In genomic region chr4:106564161-106564560, GRCm38 (mm10) we compare ENCODE assay signal across 19 mouse cellular contexts. TPM values are rescaled to one million over a fixed set of nuclear protein-coding genes. Genes with fewer than 3 reads are reported as not detected.
DNase-seq lines count a peak whose midpoint lies in the region; ATAC-seq lines count a peak whose summit lies in the region.
"Had no signal": no experiment of that assay in that cellular context is flagged by ENCODE, and none has a peak within 500 bp of the region (broad histone marks: within the 10 kb centered on the region; RNA-seq: fewer than 3 reads in every experiment).

No protein-coding gene starts in this region.

- H3K9me3 ChIP-seq in intestine, embryonic 15.5 days, result no peaks in the 10 kb centered on the region
- H3K9me3 ChIP-seq in intestine, embryonic 16.5 days (ENCODE audit: control insufficient read depth, low read length), result no peaks in the 10 kb centered on the region
- no peaks in the 10 kb centered on the region for H3K9me3 ChIP-seq in forebrain, embryonic 15.5 days
- H3K9me3 ChIP-seq in liver, embryonic 12.5 days (replicated peaks), result no peaks in the 10 kb centered on the region
- H3K9me3 ChIP-seq in midbrain, embryonic 16.5 days (replicated peaks; ENCODE audit: control insufficient read depth, low read length, poor library complexity, severe bottlenecking), result no peaks in the 10 kb centered on the region
- H3K9me3 ChIP-seq: embryonic facial prominence, embryonic 15.5 days; limb, embryonic 12.5 days had no signal

- no peak overlapping the region for H3K27ac ChIP-seq in intestine, embryonic 15.5 days
- H3K27ac ChIP-seq in intestine, embryonic 16.5 days (ENCODE audit: low read length), result no peak overlapping the region
- no peak overlapping the region for H3K27ac ChIP-seq in forebrain, embryonic 15.5 days (replicated peaks)
- H3K27ac ChIP-seq in liver, embryonic 12.5 days, result no peak overlapping the region
- H3K27ac ChIP-seq in midbrain, embryonic 16.5 days (ENCODE audit: low read length), result no peak overlapping the region
- H3K27ac ChIP-seq: embryonic facial prominence, embryonic 15.5 days; limb, embryonic 12.5 days had no signal

- 81% methylated on average over 11 of the region's 11 CpGs for WGBS in intestine, embryonic 15.5 days
- 84% methylated on average over 11 of the region's 11 CpGs for WGBS in intestine, embryonic 16.5 days
- 92% methylated on average over 11 of the region's 11 CpGs for WGBS in forebrain, embryonic 15.5 days
- WGBS in liver, embryonic 12.5 days (ENCODE audit: insufficient replicate concordance), result 85% methylated on average over 11 of the region's 11 CpGs
- WGBS in midbrain, embryonic 16.5 days, result 87% methylated on average over 11 of the region's 11 CpGs

- H3K4me1 ChIP-seq in intestine, embryonic 15.5 days (replicated peaks), result peaks cover 31% of the 10 kb centered on the region
- peaks cover 29% of the 10 kb centered on the region for H3K4me1 ChIP-seq in intestine, embryonic 16.5 days (ENCODE audit: control insufficient read depth, insufficient read depth, low read length)
- H3K4me1 ChIP-seq in forebrain, embryonic 15.5 days, result peaks cover 42% of the 10 kb centered on the region
- H3K4me1 ChIP-seq in liver, embryonic 12.5 days, result peaks cover 45% of the 10 kb centered on the region
- H3K4me1 ChIP-seq in midbrain, embryonic 16.5 days (ENCODE audit: control insufficient read depth, insufficient read depth, low read length), result peaks cover 37% of the 10 kb centered on the region

- H3K36me3 ChIP-seq in intestine, embryonic 15.5 days, result peaks cover 12% of the 10 kb centered on the region; the same call in 1 of the 2 replicates
- peaks cover 4% of the 10 kb centered on the region for H3K36me3 ChIP-seq in intestine, embryonic 16.5 days (ENCODE audit: control insufficient read depth, insufficient read depth, low read length)
- H3K36me3 ChIP-seq in forebrain, embryonic 15.5 days, result peaks cover 30% of the 10 kb centered on the region; the same call in 1 of the 2 replicates
- peaks cover 62% of the 10 kb centered on the region for H3K36me3 ChIP-seq in liver, embryonic 12.5 days
- H3K36me3 ChIP-seq in midbrain, embryonic 16.5 days (ENCODE audit: control insufficient read depth, insufficient read depth, low read length), result peaks cover 13% of the 10 kb centered on the region

- H3K4me3 ChIP-seq in intestine, embryonic 15.5 days (replicated peaks), result no peak overlapping the region
- H3K4me3 ChIP-seq in intestine, embryonic 16.5 days (ENCODE audit: low read length), result no peak overlapping the region
- H3K4me3 ChIP-seq in forebrain, embryonic 15.5 days, result no peak overlapping the region
- H3K4me3 ChIP-seq in liver, embryonic 12.5 days, result peak overlapping the region; percentile 83; the same call in 1 of the 2 replicates
- no peak overlapping the region for H3K4me3 ChIP-seq in midbrain, embryonic 16.5 days (ENCODE audit: low read depth, low read length)
- H3K4me3 ChIP-seq: embryonic facial prominence, embryonic 15.5 days; limb, embryonic 12.5 days had no signal

- DNase-seq in ovary, postnatal 36 days (ENCODE audit: low spot score), result no peak
- no peak for DNase-seq in left cerebral cortex, adult 9 months (ENCODE audit: low spot score in 2 of 2)
- no peak for DNase-seq in right cerebral cortex, postnatal 14 days
- DNase-seq: cerebellum, adult 11 months; kidney, postnatal 25 days; lung, postnatal 14 days; thymus, postnatal 4 days had no signal

- peak overlapping the region; percentile 93 for H3K4me2 ChIP-seq in intestine, embryonic 15.5 days (replicated peaks)
- H3K4me2 ChIP-seq in intestine, embryonic 16.5 days (ENCODE audit: low read depth, low read length), result no peak overlapping the region
- peak overlapping the region; percentile 87 for H3K4me2 ChIP-seq in forebrain, embryonic 15.5 days (replicated peaks)
- H3K4me2 ChIP-seq in liver, embryonic 12.5 days, result peak overlapping the region; percentile 99
- peak overlapping the region; percentile 98 for H3K4me2 ChIP-seq in midbrain, embryonic 16.5 days (ENCODE audit: low read length)
- H3K4me2 ChIP-seq: embryonic facial prominence, embryonic 15.5 days had no signal

- no peak overlapping the region for H3K9ac ChIP-seq in intestine, embryonic 15.5 days
- no peak overlapping the region for H3K9ac ChIP-seq in intestine, embryonic 16.5 days (ENCODE audit: low read depth, low read length)
- H3K9ac ChIP-seq in forebrain, embryonic 15.5 days (replicated peaks), result no peak overlapping the region
- H3K9ac ChIP-seq in liver, embryonic 12.5 days, result no peak overlapping the region
- peak overlapping the region; percentile 52 for H3K9ac ChIP-seq in midbrain, embryonic 16.5 days (ENCODE audit: low read depth, low read length)
- H3K9ac ChIP-seq: embryonic facial prominence, embryonic 15.5 days; limb, embryonic 12.5 days had no signal

- no peak for ATAC-seq in intestine, embryonic 15.5 days
- no peak for ATAC-seq in intestine, embryonic 16.5 days
- no peak for ATAC-seq in forebrain, embryonic 15.5 days (replicated peaks)
- ATAC-seq in liver, embryonic 12.5 days, result no peak
- no peak for ATAC-seq in midbrain, embryonic 16.5 days
- ATAC-seq: activated CD4-positive, CD25-positive, alpha-beta regulatory T cell, adult 4 months; CD4-positive, CD25-positive, alpha-beta regulatory T cell, adult 4 months had no signal

- H3K27me3 ChIP-seq in intestine, embryonic 15.5 days (replicated peaks), result no peaks in the 10 kb centered on the region
- H3K27me3 ChIP-seq in intestine, embryonic 16.5 days (replicated peaks; ENCODE audit: control insufficient read depth, insufficient read depth, low read length), result no peaks in the 10 kb centered on the region
- H3K27me3 ChIP-seq in forebrain, embryonic 15.5 days, result no peaks in the 10 kb centered on the region
- no peaks in the 10 kb centered on the region for H3K27me3 ChIP-seq in liver, embryonic 12.5 days (replicated peaks)
- no peaks in the 10 kb centered on the region for H3K27me3 ChIP-seq in midbrain, embryonic 16.5 days (ENCODE audit: control insufficient read depth, insufficient read depth, low read depth, low read length)
- H3K27me3 ChIP-seq: embryonic facial prominence, embryonic 15.5 days; limb, embryonic 12.5 days had no signal

RNA-seq across cellular contexts. Expression of gene Dhcr24, which starts 3.3 kb away (rescaled TPM):
- polyA plus RNA-seq in intestine, embryonic 15.5 days (2015; fragmentation: Nextera tagmentation; extraction: Ambion mirVana), result 8.0 and 9.1 TPM in 2 replicates
- 5.5 and 6.4 TPM in 2 replicates for polyA plus RNA-seq in intestine, embryonic 16.5 days (2015; fragmentation: Nextera tagmentation; extraction: Ambion mirVana)
- polyA plus RNA-seq in forebrain, embryonic 15.5 days (2015; fragmentation: Nextera tagmentation; extraction: Ambion mirVana), result 4.0 and 4.5 TPM in 2 replicates
- polyA plus RNA-seq in liver, embryonic 12.5 days (2016; fragmentation: Nextera tagmentation; extraction: Ambion mirVana), result 5.8 and 5.9 TPM in 2 replicates
- 3.8 and 4.7 TPM in 2 replicates for polyA plus RNA-seq in midbrain, embryonic 16.5 days (2015; fragmentation: Nextera tagmentation; extraction: Ambion mirVana)

RNA-seq across cellular contexts. Expression of gene Lexm, which starts 52.9 kb away (rescaled TPM):
- polyA plus RNA-seq in intestine, embryonic 15.5 days (2015; fragmentation: Nextera tagmentation; extraction: Ambion mirVana), result not detected in 2 replicates
- polyA plus RNA-seq in intestine, embryonic 16.5 days (2015; fragmentation: Nextera tagmentation; extraction: Ambion mirVana), result not detected in 2 replicates
- not detected in 2 replicates for polyA plus RNA-seq in forebrain, embryonic 15.5 days (2015; fragmentation: Nextera tagmentation; extraction: Ambion mirVana)
- 0.17 and 0.26 TPM in 2 replicates for polyA plus RNA-seq in liver, embryonic 12.5 days (2016; fragmentation: Nextera tagmentation; extraction: Ambion mirVana)
- not detected in 2 replicates for polyA plus RNA-seq in midbrain, embryonic 16.5 days (2015; fragmentation: Nextera tagmentation; extraction: Ambion mirVana)
- polyA plus RNA-seq: activated CD4-positive, CD25-positive, alpha-beta regulatory T cell, adult 4 months; heart, embryonic 16.5 days; small intestine, adult 2 months; stomach, embryonic 16.5 days had no signal

RNA-seq across cellular contexts. Expression of gene Ttc22, which starts 58.1 kb away (rescaled TPM):
- polyA plus RNA-seq in intestine, embryonic 15.5 days (2015; fragmentation: Nextera tagmentation; extraction: Ambion mirVana), result 8.6 and 10.1 TPM in 2 replicates
- 15.1 and 20.1 TPM in 2 replicates for polyA plus RNA-seq in intestine, embryonic 16.5 days (2015; fragmentation: Nextera tagmentation; extraction: Ambion mirVana)
- polyA plus RNA-seq in forebrain, embryonic 15.5 days (2015; fragmentation: Nextera tagmentation; extraction: Ambion mirVana), result 0.34 and 0.62 TPM in 2 replicates
- polyA plus RNA-seq in liver, embryonic 12.5 days (2016; fragmentation: Nextera tagmentation; extraction: Ambion mirVana), result 0.05 and 0.07 TPM in 2 replicates
- polyA plus RNA-seq in midbrain, embryonic 16.5 days (2015; fragmentation: Nextera tagmentation; extraction: Ambion mirVana), result 3.6 and 4.4 TPM in 2 replicates
- polyA plus RNA-seq: activated CD4-positive, CD25-positive, alpha-beta regulatory T cell, adult 4 months; CD4-positive, CD25-positive, alpha-beta regulatory T cell, adult 4 months had no signal
